11 mouse cellular contexts compared by ENCODE assay signal in the genomic region with DNA sequence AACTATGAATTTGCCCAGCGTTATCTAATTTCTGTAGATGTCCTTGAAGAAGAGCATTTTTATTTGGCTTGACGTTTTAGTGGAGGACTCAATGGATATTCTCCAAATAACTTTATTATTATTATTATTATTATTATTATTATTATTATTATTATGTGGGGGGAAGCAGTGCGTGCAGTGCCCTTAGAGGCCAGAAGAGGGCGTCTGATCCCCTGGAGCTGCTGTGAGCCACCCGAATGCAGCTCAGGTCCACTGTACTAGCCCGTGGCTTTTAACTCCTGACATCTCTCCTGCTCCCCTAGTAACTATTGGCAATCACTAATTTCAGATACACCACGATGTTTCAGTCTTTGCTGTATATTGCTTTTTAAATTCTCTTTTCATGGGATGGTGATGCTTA. TPM values are rescaled to one million over a fixed set of nuclear protein-coding genes. Genes with fewer than 3 reads are reported as not detected.
DNase-seq lines count a peak whose midpoint lies in the region; ATAC-seq and TF ChIP-seq lines count a peak whose summit lies in the region.
"Had no signal": no experiment of that assay in that cellular context is flagged by ENCODE, and none has a peak within 500 bp of the region (broad histone marks: within the 10 kb centered on the region; RNA-seq: fewer than 3 reads in every experiment).

No protein-coding gene starts in this region.

- peak; percentile 41 for DNase-seq in CD4-positive, CD25-positive, alpha-beta regulatory T cell, adult 2 months (ENCODE audit: low read depth, low spot score)
- DNase-seq in liver = peak; percentile 31
- no peak for DNase-seq in liver, embryonic 11.5 days (ENCODE audit: low spot score)
- peak; percentile 42 for DNase-seq in c-Kit-positive CD71-positive TER-119-positive erythroid progenitor cells, embryonic 14.5 days (ENCODE audit: low spot score)
- DNase-seq in liver, postnatal 0 days = peak; percentile 44
- no peak for DNase-seq in embryo, embryonic 9.5 days (ENCODE audit: extremely low spot score)
- DNase-seq in thymus, postnatal 36 days = no peak

- WGBS in liver, embryonic 11.5 days = 63% methylated on average over 7 of the region's 7 CpGs
- WGBS in liver, postnatal 0 days (ENCODE audit: insufficient replicate concordance) = 51% methylated on average over 7 of the region's 7 CpGs

- TF ChIP-seq EP300 in liver, postnatal 0 days (IDR thresholded peaks at IDR 0.05; ENCODE audit: low read depth) = no peak

- no peak overlapping the region for H3K4me3 ChIP-seq in liver, embryonic 11.5 days (ENCODE audit: low read depth, low read length)
- no peak overlapping the region for H3K4me3 ChIP-seq in liver, postnatal 0 days (ENCODE audit: low read depth, low read length)
- H3K4me3 ChIP-seq: limb, embryonic 12.5 days had no signal

- H3K9ac ChIP-seq in liver, embryonic 11.5 days (ENCODE audit: low read depth, low read length) = no peak overlapping the region
- H3K9ac ChIP-seq in liver, postnatal 0 days (replicated peaks) = no peak overlapping the region
- H3K9ac ChIP-seq: limb, embryonic 12.5 days had no signal

- peak; percentile 70 for TF ChIP-seq CTCF in liver, postnatal 0 days (IDR thresholded peaks at IDR 0.05; ENCODE audit: low read depth)

- no peaks in the 10 kb centered on the region; the same call in 1 of the 2 replicates for H3K27me3 ChIP-seq in liver, embryonic 11.5 days (replicated peaks; ENCODE audit: control insufficient read depth, insufficient read depth, low read length)
- no peaks in the 10 kb centered on the region for H3K27me3 ChIP-seq in liver, postnatal 0 days (ENCODE audit: insufficient read depth, low read length)

- H3K4me2 ChIP-seq in liver, embryonic 11.5 days = no peak overlapping the region
- H3K4me2 ChIP-seq in liver, postnatal 0 days (ENCODE audit: low read depth, low read length) = no peak overlapping the region
- H3K4me2 ChIP-seq: limb, embryonic 12.5 days had no signal

- peaks cover 11% of the 10 kb centered on the region; the same call in 1 of the 2 replicates for H3K4me1 ChIP-seq in liver, embryonic 11.5 days (replicated peaks; ENCODE audit: control insufficient read depth, insufficient read depth, low read length)
- H3K4me1 ChIP-seq in liver, postnatal 0 days (ENCODE audit: insufficient read depth) = peaks cover 25% of the 10 kb centered on the region

- no peaks in the 10 kb centered on the region for H3K9me3 ChIP-seq in liver, embryonic 11.5 days (ENCODE audit: control insufficient read depth, low read length)
- H3K9me3 ChIP-seq in liver, postnatal 0 days (ENCODE audit: low read length) = no peaks in the 10 kb centered on the region
- H3K9me3 ChIP-seq: limb, embryonic 12.5 days had no signal

- peaks cover 4% of the 10 kb centered on the region; the same call in 1 of the 2 replicates for H3K36me3 ChIP-seq in liver, embryonic 11.5 days (ENCODE audit: control insufficient read depth, insufficient read depth, low read length)
- H3K36me3 ChIP-seq in liver, postnatal 0 days (replicated peaks; ENCODE audit: insufficient read depth, low read length) = peaks cover 11% of the 10 kb centered on the region; the same call in 1 of the 2 replicates

- no peak overlapping the region for H3K27ac ChIP-seq in liver, embryonic 11.5 days (ENCODE audit: low read depth, low read length)
- no peak overlapping the region for H3K27ac ChIP-seq in liver, postnatal 0 days (ENCODE audit: low read depth)
- H3K27ac ChIP-seq: limb, embryonic 12.5 days had no signal

- ATAC-seq in CD4-positive, CD25-positive, alpha-beta regulatory T cell, adult 4 months = no peak
- no peak for ATAC-seq in liver, embryonic 11.5 days (replicated peaks; ENCODE audit: low FRiP score)
- peak; percentile 58 for ATAC-seq in liver, postnatal 0 days
- ATAC-seq: forebrain, embryonic 16.5 days had no signal

RNA-seq across cellular contexts. Expression of a gene that starts 6.4 kb away (rescaled TPM):
- 1 to 10 TPM; 2.0 to 3.4 TPM for polyA plus RNA-seq in CD4-positive, CD25-positive, alpha-beta regulatory T cell, adult 4 months (2017; shearing (Covaris generic))
- 9.0 and 10.6 TPM in 2 replicates for polyA plus RNA-seq in liver, embryonic 11.5 days (2014; fragmentation: Nextera tagmentation; extraction: Ambion mirVana)
- polyA plus RNA-seq in liver, postnatal 0 days (2015; fragmentation: Nextera tagmentation; extraction: Ambion mirVana) = 9.7 and 10.0 TPM in 2 replicates

RNA-seq across cellular contexts. Expression of a gene that starts 38.8 kb away (rescaled TPM):
- polyA plus RNA-seq in CD4-positive, CD25-positive, alpha-beta regulatory T cell, adult 4 months (2017; shearing (Covaris generic)) = not detected
- 1.0 and 1.2 TPM in 2 replicates for polyA plus RNA-seq in liver, embryonic 11.5 days (2014; fragmentation: Nextera tagmentation; extraction: Ambion mirVana)
- polyA plus RNA-seq in liver, postnatal 0 days (2015; fragmentation: Nextera tagmentation; extraction: Ambion mirVana) = 64.9 and 66.7 TPM in 2 replicates
- polyA plus RNA-seq: limb, embryonic 12.5 days; stomach, embryonic 14.5 days had no signal

RNA-seq across cellular contexts. Expression of a gene that starts 47.5 kb away (rescaled TPM):
- 100 to 1,000 TPM; 139 to 163 TPM for polyA plus RNA-seq in CD4-positive, CD25-positive, alpha-beta regulatory T cell, adult 4 months (2017; shearing (Covaris generic))
- polyA plus RNA-seq in liver, embryonic 11.5 days (2014; fragmentation: Nextera tagmentation; extraction: Ambion mirVana) = 196 and 210 TPM in 2 replicates
- polyA plus RNA-seq in liver, postnatal 0 days (2015; fragmentation: Nextera tagmentation; extraction: Ambion mirVana) = 119 and 125 TPM in 2 replicates

Comparison
In these comparisons a context has a peak if more than half of its experiments do, and no peak if none do; other contexts are left out.
1. DNase-seq: peak in CD4-positive, CD25-positive, alpha-beta regulatory T cell, adult 2 months (single experiment), liver (single experiment), c-Kit-positive CD71-positive TER-119-positive erythroid progenitor cells, embryonic 14.5 days (single experiment) and liver, postnatal 0 days (single experiment); none in liver, embryonic 11.5 days (single experiment), embryo, embryonic 9.5 days (single experiment) and thymus, postnatal 36 days (0 of 2).
2. RNA of a gene that starts 38.8 kb away (polyA plus RNA-seq): 64.9 to 66.7 TPM in liver, postnatal 0 days; 1.0 to 1.2 TPM in liver, embryonic 11.5 days and not detected in CD4-positive, CD25-positive, alpha-beta regulatory T cell, adult 4 months; every median in the first group is over 10 times any median in the second.